Mouse (Mus musculus) limb, embryonic 14.5 days (tissue): ENCODE measurements around the gene Mis18bp1. TPM values are rescaled to one million over a fixed set of nuclear protein-coding genes. Genes with fewer than 3 reads are reported as not detected.

Source experiments
- ATAC-seq: fragments of 200-750 bp; cut with Nextera tagmentation; 2 replicates; pipeline ENCODE4 v1.8.0; 2017; ENCODE audit warnings: low read depth, moderate number of reproducible peaks, moderate TSS enrichment; ENCODE audit not compliant: low FRiP score
- DNase-seq: peaks from one replicate; pipeline ENCODE4 v3.0.0-alpha.2; 2015; ENCODE audit warnings: low spot score
- H3K27ac ChIP-seq: fragments of 300-500 bp; sonication (generic); replicated peaks from 2 replicates; pipeline ENCODE4 v1.5.1; 2014; ENCODE audit warnings: low read depth, mild to moderate bottlenecking, low read length, moderate library complexity, mixed read lengths
- H3K27me3 ChIP-seq: fragments of 300-500 bp; sonication (generic); 2 replicates; pipeline ENCODE4 v1.6.1; 2014; ENCODE audit warnings: low read length, mixed read lengths; ENCODE audit not compliant: control insufficient read depth, insufficient read depth
- H3K36me3 ChIP-seq: fragments of 300-500 bp; sonication (generic); 2 replicates; pipeline ENCODE4 v1.6.1; 2014; ENCODE audit warnings: mild to moderate bottlenecking, low read length, moderate library complexity, mixed read lengths; ENCODE audit not compliant: control insufficient read depth, insufficient read depth
- H3K4me1 ChIP-seq: fragments of 300-500 bp; sonication (generic); 2 replicates; pipeline ENCODE4 v1.6.1; 2014; ENCODE audit warnings: antibody characterized with exemption, low read length, mixed read lengths; ENCODE audit not compliant: control insufficient read depth, insufficient read depth
- H3K4me2 ChIP-seq: fragments of 300-500 bp; sonication (generic); replicated peaks from 2 replicates; pipeline ENCODE4 v1.6.1; 2014; ENCODE audit warnings: low read depth, mild to moderate bottlenecking, low read length, moderate library complexity; ENCODE audit not compliant: severe bottlenecking
- H3K4me3 ChIP-seq: fragments of 300-500 bp; sonication (generic); replicated peaks from 2 replicates; pipeline ENCODE4 v1.5.1; 2014; ENCODE audit warnings: low read length
- H3K9ac ChIP-seq: fragments of 300-500 bp; sonication (generic); 2 replicates; pipeline ENCODE4 v1.6.1; 2014; ENCODE audit warnings: mild to moderate bottlenecking, low read depth, low read length, moderate library complexity; ENCODE audit not compliant: severe bottlenecking
- H3K9me3 ChIP-seq: fragments of 300-500 bp; sonication (generic); 2 replicates; pipeline ENCODE4 v1.6.1; 2016; ENCODE audit warnings: low read length; ENCODE audit not compliant: control insufficient read depth
- POLR2A ChIP-seq: fragments of 200-500 bp; IDR thresholded peaks from 2 replicates; pipeline ENCODE4 v1.8.0; 2012; ENCODE audit warnings: inconsistent platforms, mild to moderate bottlenecking, moderate library complexity, borderline replicate concordance; ENCODE audit not compliant: insufficient read depth, insufficient read length; ENCODE audit errors: extremely low read depth
- WGBS: fragments of 180-500 bp; shearing (Covaris S2); extraction: QIAGEN DNeasy Blood & Tissue Kit; methylation state at CpG from one replicate; pipeline ENCODE4 v1.1.7; 2014; 5-methylcytosine and 5-hydroxymethylcytosine counted together
- polyA plus RNA-seq, 2 experiments: library from polyadenylated mRNA; depleted of rRNA in 1 of 2; stranded (reverse) in 1 of 2; unstranded in 1 of 2; fragments of >200 nt; fragmentation: Nextera tagmentation in 1 of 2; extraction: Ambion mirVana in 1 of 2; gene quantifications; 2 replicates each; pipeline versions ENCODE4 v1.2.1 to v1.2.3; 2012 to 2014

The Mis18bp1 gene
- polyA plus RNA-seq (2012; rRNA removed) (18.1 and 25.1 TPM in 2 replicates), polyA plus RNA-seq (2014; fragmentation: Nextera tagmentation; extraction: Ambion mirVana) (45.1 and 45.9 TPM in 2 replicates)

DNA sequence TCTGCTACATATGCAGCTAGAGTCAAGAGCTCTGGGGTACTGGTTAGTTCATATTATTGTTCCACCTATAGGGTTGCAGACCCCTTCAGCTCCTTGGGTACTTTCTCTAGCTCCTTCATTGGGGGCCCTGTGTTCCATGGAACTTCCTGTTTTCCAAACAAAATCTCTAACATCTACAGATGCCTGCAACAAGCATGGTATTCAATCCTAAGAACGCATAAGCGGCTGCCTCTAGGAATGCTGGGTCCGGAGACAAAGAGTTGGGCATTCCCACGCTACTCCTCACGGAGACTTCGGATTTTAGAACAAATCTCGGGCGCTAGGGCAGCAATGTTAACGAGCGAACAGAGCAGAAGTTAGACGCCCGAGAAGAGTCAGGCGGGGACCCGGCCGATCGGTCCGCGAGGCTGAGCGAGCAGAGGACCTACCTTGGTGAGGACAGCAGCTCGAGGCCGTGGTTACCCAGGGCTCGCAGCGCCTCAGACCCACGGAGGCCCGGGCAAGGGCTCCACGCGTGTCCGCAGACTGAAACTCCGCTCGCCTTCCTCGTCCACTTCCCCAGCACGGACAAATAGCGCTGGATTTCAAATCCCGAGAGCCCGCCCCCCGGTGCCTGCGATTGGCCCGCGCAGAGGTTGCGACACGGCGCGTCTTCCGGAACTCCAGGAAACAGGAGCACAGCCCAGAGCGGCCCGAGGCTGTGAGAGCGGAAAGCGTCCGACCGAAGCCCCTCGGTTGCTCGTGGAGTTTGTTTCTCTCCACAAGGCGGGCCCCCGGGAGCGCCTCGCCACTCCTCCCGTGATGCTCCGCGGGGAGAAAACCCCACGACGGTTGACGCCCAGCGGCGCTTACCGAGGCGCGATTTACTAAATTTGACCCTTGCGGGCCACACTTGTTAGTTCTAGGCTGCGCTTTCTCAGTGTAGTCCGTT is at the start of gene Mis18bp1:
Gene Mis18bp1 (minus strand): TSS at position 584 of the 931 bp plus-strand sequence.
- Histone ChIP-seq H3K9me3 (no peaks in the 10 kb centered on the region), H3K4me2 (peak within 1 kb of the TSS; percentile 64), H3K27ac (peak within 1 kb of the TSS; percentile 93), H3K4me1 (peaks cover 4% of the 10 kb centered on the region), H3K27me3 (no peaks in the 10 kb centered on the region), H3K9ac (peak within 1 kb of the TSS; percentile 78), H3K36me3 (no peaks in the 10 kb centered on the region), H3K4me3 (peak within 1 kb of the TSS; percentile 82)
- ATAC-seq: peak; percentile 98
- under 1% methylated on average over 67 of the region's 70 CpGs for WGBS
- TF ChIP-seq POLR2A: 0 out of 2 replicates have a peak, but pooled peaks have one; percentile 26
- peak; percentile 96 for DNase-seq

DNA sequence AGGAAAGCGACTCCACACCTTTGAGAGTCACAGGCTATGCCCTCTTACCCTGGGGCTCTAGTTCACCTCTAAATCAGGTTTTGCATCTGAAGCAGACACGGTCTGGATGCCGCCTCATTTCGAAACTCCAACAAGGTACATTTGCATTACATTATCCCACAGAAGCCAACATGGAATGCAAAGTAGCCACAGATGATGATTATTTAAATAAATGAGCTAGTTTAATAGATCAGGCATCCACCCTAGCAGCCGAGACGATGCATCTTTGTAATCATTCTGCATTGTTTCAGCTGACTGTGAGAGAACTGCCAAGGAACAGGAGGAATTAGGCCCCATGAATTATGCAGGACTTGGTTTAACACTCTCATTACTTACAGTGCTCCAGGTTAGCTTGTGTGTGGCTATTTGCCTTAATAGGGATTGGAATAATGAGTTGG is 44.0 kb upstream of the Mis18bp1 start:
- 74% methylated on average over 6 of the region's 6 CpGs for WGBS
- Histone ChIP-seq H3K36me3 (no peaks in the 10 kb centered on the region), H3K4me3 (no peak overlapping the region), H3K4me1 (no peaks in the 10 kb centered on the region), H3K9me3 (no peaks in the 10 kb centered on the region), H3K4me2 (no peak overlapping the region), H3K27ac (no peak overlapping the region), H3K27me3 (no peaks in the 10 kb centered on the region), H3K9ac (no peak overlapping the region)
- TF ChIP-seq POLR2A: no peak
- DNase-seq: no peak
- ATAC-seq: no peak

DNA sequence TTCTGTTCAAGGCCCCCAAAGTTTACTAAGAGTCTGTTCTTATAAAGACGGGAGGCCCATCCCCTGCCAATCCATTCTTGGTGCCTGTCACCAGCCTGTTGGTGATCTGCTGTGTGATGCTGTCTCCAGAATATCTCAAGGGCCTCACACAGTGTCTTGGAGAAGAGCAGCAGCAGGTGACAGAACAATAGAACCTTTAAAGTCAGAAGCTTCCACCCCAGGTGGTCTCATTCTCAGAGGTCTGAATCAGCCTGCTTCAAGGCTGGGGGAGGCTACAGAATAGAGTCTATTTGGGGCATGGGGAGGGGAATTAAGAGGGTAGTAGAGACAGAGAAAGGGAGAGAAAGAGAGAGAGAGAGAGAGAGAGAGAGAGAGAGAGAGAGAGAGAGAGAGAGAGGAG is 34.0 kb upstream of the Mis18bp1 start:
- Histone ChIP-seq H3K9me3 (no peaks in the 10 kb centered on the region), H3K36me3 (no peaks in the 10 kb centered on the region), H3K27ac (no peak overlapping the region), H3K4me2 (no peak overlapping the region), H3K9ac (no peak overlapping the region), H3K4me1 (no peaks in the 10 kb centered on the region), H3K27me3 (no peaks in the 10 kb centered on the region), H3K4me3 (no peak overlapping the region)
- DNase-seq (no peak), ATAC-seq (no peak)
- 76% methylated on average over 1 of the region's 1 CpGs for WGBS
- TF ChIP-seq POLR2A: no peak

DNA sequence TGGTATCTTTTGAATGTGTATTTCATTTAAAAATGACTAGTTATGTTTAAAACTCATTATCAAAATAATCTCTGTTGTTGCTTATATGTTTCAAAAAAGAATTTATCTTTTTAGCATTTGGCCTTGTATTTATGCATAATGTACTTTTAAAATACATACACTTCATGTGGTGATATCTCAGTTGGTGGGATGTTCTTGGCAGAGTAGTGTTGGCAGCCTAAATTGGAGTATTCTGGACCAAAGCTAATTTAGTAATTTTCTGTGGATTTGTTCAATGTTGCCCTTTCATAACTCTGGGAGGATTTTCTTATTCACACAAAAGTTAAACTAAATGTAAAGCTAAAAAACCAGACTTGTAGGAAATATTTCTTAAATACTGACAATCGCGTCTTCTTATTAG is 29.4 kb upstream of the Mis18bp1 start:
- no peak for DNase-seq
- H3K9ac ChIP-seq: no peak overlapping the region
- no peaks in the 10 kb centered on the region for H3K4me1 ChIP-seq
- no peaks in the 10 kb centered on the region for H3K9me3 ChIP-seq
- 100% methylated on average over 2 of the region's 2 CpGs for WGBS
- no peak overlapping the region for H3K4me2 ChIP-seq
- no peak for ATAC-seq
- H3K27me3 ChIP-seq: no peaks in the 10 kb centered on the region
- no peak overlapping the region for H3K4me3 ChIP-seq
- no peak overlapping the region for H3K27ac ChIP-seq
- TF ChIP-seq POLR2A: no peak
- no peaks in the 10 kb centered on the region for H3K36me3 ChIP-seq

DNA sequence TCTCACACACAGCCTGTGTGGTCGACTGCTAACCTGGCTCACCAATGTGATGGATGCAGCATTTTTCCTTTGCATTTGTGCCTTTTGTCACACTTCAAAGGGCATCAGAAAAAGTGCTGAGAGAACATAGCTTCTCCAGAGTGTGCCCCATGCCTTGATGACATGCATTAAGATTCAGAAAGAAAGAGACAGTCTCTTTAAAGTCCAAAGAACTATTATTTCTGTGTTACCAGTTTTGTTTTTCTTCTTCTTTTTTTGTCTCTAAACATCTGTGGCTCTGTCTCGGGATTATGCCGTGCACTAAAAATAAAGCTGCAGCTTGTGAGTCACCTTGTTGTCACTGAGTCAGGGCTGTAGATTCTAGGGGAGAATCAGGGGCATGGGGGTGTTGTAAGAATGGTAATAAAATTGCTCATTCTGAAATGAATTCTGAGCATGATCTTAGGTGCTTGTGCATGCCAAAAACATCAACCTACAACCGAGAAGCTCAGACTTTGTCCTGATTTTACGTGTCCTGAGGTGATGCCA is 21.7 kb upstream of the Mis18bp1 start:
- Histone ChIP-seq H3K4me3 (no peak overlapping the region), H3K27ac (no peak overlapping the region), H3K4me1 (no peaks in the 10 kb centered on the region), H3K4me2 (no peak overlapping the region), H3K27me3 (no peaks in the 10 kb centered on the region), H3K36me3 (no peaks in the 10 kb centered on the region), H3K9me3 (no peaks in the 10 kb centered on the region), H3K9ac (no peak overlapping the region)
- no peak for DNase-seq
- 65% methylated on average over 5 of the region's 5 CpGs for WGBS
- no peak for TF ChIP-seq POLR2A
- ATAC-seq: no peak
